Mouse (Mus musculus) forebrain, embryonic 16.5 days (tissue): ENCODE measurements around the gene Fbxo40. TPM values are rescaled to one million over a fixed set of nuclear protein-coding genes. Genes with fewer than 3 reads are reported as not detected.

Experiments
- ATAC-seq: fragments of 200-750 bp; cut with Nextera tagmentation; 2 replicates; pipeline ENCODE4 v1.8.0; 2017; ENCODE audit warnings: mild to moderate bottlenecking, moderate library complexity
- H3K27ac ChIP-seq: fragments of 300-500 bp; sonication (generic); 2 replicates; pipeline ENCODE4 v1.5.1; 2014; ENCODE audit warnings: low read length, control low read depth
- H3K27me3 ChIP-seq: fragments of 300-500 bp; sonication (generic); replicated peaks from 2 replicates; pipeline ENCODE4 v1.6.1; 2014; ENCODE audit warnings: low read length; ENCODE audit not compliant: control insufficient read depth, insufficient read depth
- H3K36me3 ChIP-seq: fragments of 300-500 bp; sonication (generic); 2 replicates; pipeline ENCODE4 v1.6.1; 2014; ENCODE audit not compliant: control insufficient read depth, insufficient read depth
- H3K4me1 ChIP-seq: fragments of 300-500 bp; sonication (generic); replicated peaks from 2 replicates; pipeline ENCODE4 v1.6.1; 2014; ENCODE audit warnings: low read length; ENCODE audit not compliant: control insufficient read depth, insufficient read depth
- H3K4me2 ChIP-seq: fragments of 300-500 bp; sonication (generic); 2 replicates; pipeline ENCODE4 v1.6.1; 2014; ENCODE audit warnings: mild to moderate bottlenecking, low read length, control low read depth
- H3K4me3 ChIP-seq: fragments of 300-500 bp; sonication (generic); replicated peaks from 2 replicates; pipeline ENCODE4 v1.5.1; 2014; ENCODE audit warnings: mild to moderate bottlenecking, low read length, control low read depth
- H3K9ac ChIP-seq: fragments of 300-500 bp; sonication (generic); replicated peaks from 2 replicates; pipeline ENCODE4 v1.6.1; 2014; ENCODE audit warnings: low read depth, low read length, control low read depth
- H3K9me3 ChIP-seq: fragments of 300-500 bp; sonication (generic); 2 replicates; pipeline ENCODE4 v1.6.1; 2016; ENCODE audit warnings: low read length; ENCODE audit not compliant: control insufficient read depth
- WGBS: fragments of 180-500 bp; shearing (Covaris S2); extraction: QIAGEN DNeasy Blood & Tissue Kit; methylation state at CpG from one replicate; pipeline ENCODE4 v1.1.7; 2014; 5-methylcytosine and 5-hydroxymethylcytosine counted together
- polyA plus RNA-seq: library from polyadenylated mRNA; unstranded; fragments of >200 nt; fragmentation: Nextera tagmentation; extraction: Ambion mirVana; gene quantifications from 2 replicates; pipeline ENCODE4 v1.2.1, GENCODE M21; 2015

Fbxo40 gene
- polyA plus RNA-seq, 1 experiment from 2014 or later: 0.08 TPM

DNA sequence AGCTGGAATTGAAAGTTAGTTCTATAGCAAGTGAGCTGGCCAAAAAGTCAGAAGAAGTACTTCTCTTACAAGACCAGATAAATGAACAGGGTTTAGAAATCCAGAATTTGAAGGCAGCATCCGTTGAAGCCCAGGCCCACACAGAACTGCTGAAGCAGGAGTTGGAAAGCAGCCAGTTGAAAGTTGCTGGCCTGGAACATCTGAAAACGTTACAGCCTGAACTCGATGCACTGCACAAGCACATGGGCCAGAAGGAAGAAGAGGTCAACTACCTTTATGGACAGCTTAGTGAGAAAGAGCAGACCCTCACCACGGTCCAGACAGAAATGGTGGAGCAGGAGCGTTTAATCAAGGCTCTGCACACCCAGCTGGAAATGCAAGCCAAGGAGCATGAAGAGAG lies 76.1 kb downstream of the Fbxo40 start:
- Histone ChIP-seq H3K4me3 (no peak overlapping the region), H3K27ac (no peak overlapping the region), H3K9me3 (no peaks in the 10 kb centered on the region), H3K36me3 (peaks cover 25% of the 10 kb centered on the region), H3K9ac (no peak overlapping the region), H3K4me2 (no peak overlapping the region), H3K27me3 (no peaks in the 10 kb centered on the region), H3K4me1 (no peaks in the 10 kb centered on the region)
- ATAC-seq: no peak
- WGBS: 88% methylated on average over 5 of the region's 5 CpGs

Other genes with a start within 250 kb of the Fbxo40 start
- gene Slc15a2, start 205.5 kb downstream of the Fbxo40 start, polyA plus RNA-seq: 12.7 and 13.6 TPM in 2 replicates
- gene Iqcb1, start 162.1 kb downstream of the Fbxo40 start, polyA plus RNA-seq: 58.8 and 59.3 TPM in 2 replicates
- gene Eaf2, start 115.5 kb downstream of the Fbxo40 start, polyA plus RNA-seq: 0.52 and 1.2 TPM in 2 replicates
- gene Golgb1, start 115.3 kb downstream of the Fbxo40 start, polyA plus RNA-seq: 84.2 and 93.0 TPM in 2 replicates
- 1.4 and 2.3 TPM in 2 replicates for gene Hcls1, start 55.5 kb downstream of the Fbxo40 start, polyA plus RNA-seq
- gene Polq, start 21.3 kb upstream of the Fbxo40 start, polyA plus RNA-seq: 5.5 and 5.9 TPM in 2 replicates